Mouse (Mus musculus) adrenal gland, postnatal 25 days (tissue): Measurements from ENCODE around the gene Tesmin. TPM values are rescaled to one million over a fixed set of nuclear protein-coding genes. Genes with fewer than 3 reads are reported as not detected.

Experiments used
- DNase-seq: peaks from one replicate; pipeline ENCODE4 v3.0.0; 2021; ENCODE audit warnings: mixed read lengths
- total RNA-seq: library from RNA; stranded (reverse); gene quantifications from 2 replicates; pipeline ENCODE4 v1.2.3, GENCODE M21; 2021

Tesmin gene
- total RNA-seq, 1 experiment from 2014 or later = 0.97 TPM

- no peak for DNase-seq
Observed at GRCm38 (mm10) chr19:3394216-3394615, 5.6 kb downstream of the Tesmin start.

DNA sequence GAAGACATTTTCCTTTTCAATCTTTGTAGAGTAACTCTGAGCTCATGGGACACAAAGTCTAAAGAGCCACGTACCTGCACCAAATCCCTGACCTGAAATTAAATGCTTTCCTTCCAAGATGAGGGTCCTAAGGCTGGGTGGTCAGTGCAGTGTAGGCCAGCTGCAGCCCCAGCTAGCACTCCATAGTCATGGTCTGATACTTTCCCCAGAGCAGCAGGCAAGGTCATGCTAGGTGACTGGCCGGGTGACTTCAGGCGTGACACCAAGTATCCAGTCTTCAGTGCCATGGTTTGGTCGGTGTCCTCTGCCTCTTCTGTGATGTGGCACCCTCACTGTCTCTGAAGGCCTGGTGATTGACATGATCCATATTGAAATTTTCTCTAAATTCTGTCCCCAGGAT, 11.4 kb downstream of the Tesmin start:
- no peak for DNase-seq

DNA sequence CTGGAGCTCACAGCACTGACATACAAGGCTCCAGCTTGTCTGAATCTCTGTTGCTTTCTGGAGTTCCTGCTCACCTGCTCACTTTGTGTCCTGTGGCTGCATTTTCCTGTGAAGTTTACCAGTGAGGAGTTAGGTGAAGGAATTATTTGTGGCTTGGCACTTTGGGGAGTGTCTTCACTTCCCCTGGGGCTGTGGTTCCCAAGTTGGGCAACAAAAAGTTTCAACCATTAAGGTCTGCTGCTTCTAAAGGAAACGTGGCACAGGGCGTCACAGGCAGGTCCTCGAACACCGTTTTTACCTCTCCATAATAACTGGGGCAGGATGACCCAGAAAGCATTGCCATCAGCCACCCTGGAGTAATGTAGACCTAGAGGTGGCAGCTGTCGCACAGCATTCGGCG, 12.8 kb downstream of the Tesmin start:
- DNase-seq = no peak

DNA sequence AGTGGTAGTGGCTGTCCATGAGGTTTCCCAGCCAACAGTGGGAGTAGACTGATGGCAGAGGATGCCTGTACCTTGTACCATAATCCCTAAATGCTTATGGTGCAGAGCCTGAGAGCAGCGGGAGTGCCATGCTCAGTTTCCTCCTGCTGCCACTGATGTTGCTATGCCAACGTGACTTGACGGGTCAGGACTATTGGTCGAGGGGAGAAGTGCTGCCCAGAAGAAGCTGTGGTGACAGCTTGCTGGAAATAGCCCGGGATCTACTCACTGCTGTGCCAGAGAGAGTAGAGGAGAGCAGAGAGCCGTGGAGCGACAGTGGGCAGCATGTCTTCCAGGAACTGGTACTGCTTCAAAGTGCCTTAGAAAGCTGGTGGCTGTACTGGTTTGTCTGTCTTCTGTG, 13.3 kb downstream of the Tesmin start:
- no peak for DNase-seq

DNA sequence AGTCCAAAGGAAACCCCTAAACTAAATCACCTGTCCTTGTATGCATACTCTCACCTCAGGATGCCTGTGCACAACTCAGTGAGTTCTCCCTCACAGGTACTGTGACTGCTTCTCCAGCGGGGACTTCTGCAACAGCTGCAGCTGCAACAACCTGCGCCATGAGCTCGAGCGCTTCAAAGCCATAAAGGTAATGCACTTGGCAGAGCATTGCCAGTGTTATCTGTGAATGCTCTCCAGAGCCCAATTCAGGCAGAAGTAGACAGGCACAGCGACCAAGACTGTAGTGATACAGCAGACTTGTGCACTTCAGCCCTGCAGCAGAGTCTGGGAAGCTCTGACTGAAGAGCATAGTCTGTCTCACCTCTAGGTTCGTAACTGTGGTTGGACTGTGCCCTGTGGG, 13.7 kb downstream of the Tesmin start:
- DNase-seq = no peak

DNA sequence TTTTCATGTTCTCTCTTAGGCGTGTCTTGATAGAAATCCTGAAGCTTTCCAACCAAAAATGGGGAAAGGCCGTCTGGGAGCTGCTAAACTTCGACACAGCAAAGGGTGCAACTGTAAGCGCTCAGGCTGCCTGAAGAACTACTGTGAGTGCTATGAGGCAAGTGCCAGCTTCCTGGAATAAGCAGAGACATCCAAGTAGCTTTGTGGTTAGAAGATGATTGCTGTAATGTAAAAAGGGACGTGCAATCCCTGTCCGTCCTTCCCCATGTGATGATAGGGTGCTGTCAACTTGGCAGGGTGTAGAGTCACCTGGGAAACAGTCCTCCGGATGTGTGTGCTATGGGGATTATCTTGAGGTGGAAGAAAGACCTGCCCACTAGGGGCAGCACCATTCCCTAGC, 15.4 kb downstream of the Tesmin start:
- DNase-seq = no peak

- no peak for DNase-seq
Observed at GRCm38 (mm10) chr19:3405531-3406281, 17.0 kb downstream of the Tesmin start.

- DNase-seq = peak; percentile 46
Observed at GRCm38 (mm10) chr19:3414268-3414733, 25.6 kb downstream of the Tesmin start, which contains the start of gene Gal. Gene Gal (minus strand): TSS chr19:3414544.

GRCm38 (mm10) chr19:3419251-3419650, 30.6 kb downstream of the Tesmin start:
- DNase-seq = peak; percentile 42

GRCm38 (mm10) chr19:3422488-3422887, 33.8 kb downstream of the Tesmin start:
- DNase-seq = no peak

GRCm38 (mm10) chr19:3422981-3423380, 34.3 kb downstream of the Tesmin start:
- no peak for DNase-seq

- DNase-seq = no peak
Observed at GRCm38 (mm10) chr19:3424214-3424613, 35.6 kb downstream of the Tesmin start.

GRCm38 (mm10) chr19:3428057-3428830, 39.6 kb downstream of the Tesmin start:
- DNase-seq = no peak

DNA sequence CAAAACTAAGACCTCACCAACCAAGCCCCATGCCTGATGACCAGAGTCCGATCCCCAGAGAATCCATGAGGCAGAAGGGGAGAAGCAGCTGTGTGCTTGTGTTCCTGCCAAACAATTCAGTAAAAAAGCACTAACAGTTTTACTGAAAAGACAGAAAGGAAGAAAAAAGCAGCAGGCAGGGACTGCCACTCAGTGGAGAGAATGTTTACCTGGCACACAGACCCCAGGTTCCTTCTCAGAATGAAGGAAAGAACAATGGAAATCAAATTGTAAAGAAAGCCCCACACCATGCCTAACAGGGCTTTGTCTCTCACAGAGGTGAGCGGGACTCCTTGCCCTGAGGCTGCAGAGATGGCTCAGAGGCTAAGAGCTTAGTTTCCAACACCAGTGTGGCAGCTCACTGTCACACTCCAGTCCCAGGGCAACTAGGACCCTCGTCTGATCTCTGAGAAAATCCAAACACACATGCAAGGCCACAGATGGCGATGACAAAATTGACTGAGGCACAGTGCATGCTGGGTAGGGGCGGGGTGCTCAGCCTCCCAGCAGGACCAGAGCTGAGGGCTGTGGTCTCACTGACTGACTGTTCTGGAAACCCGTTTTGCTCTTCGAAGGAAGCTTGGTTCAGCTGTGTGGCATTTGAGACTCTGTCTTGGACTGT, 40.6 kb downstream of the Tesmin start:
- no peak for DNase-seq

GRCm38 (mm10) chr19:3431066-3431465, 42.4 kb downstream of the Tesmin start:
- no peak for DNase-seq

DNA sequence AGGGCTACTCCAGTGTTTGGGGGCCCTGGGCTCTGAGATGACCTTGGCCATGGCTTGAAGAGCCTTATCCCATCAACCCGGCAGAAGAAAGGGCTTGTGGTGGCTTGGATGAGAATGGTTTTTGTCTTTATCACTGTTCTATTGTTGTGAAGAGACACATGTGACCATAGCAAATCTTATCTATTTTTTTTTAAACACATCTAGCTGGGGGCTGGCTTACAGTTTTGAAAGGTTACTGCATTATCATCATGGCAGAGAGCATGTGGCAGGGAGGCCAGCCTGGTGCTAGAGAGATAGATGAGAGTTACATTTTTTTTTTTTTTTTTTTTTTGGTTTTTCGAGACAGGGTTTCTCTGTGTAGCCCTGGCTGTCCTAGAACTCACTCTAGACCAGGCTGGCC, 43.3 kb downstream of the Tesmin start:
- no peak for DNase-seq

DNA sequence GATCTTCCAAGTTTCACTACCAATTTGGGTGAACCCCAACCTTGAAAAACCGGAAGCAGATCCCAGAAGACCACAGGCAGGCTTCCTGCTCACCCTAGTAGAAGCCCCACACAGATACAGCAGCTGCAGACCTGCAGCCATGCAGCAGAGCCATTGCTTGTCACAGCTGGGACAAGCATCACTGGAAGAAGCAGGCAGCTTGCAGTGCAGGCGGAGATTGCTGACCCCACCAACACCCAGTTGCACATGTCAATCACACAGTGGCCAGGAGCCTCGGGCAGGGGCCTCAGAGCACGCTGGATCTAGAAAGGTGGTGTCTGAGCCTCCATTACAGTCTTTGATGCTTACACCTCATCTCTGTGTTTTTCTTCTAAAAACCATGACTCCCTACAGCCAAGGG, 45.5 kb downstream of the Tesmin start:
- DNase-seq = no peak

GRCm38 (mm10) chr19:3434641-3435040, 46.0 kb downstream of the Tesmin start:
- no peak for DNase-seq

GRCm38 (mm10) chr19:3435824-3436223, 47.2 kb downstream of the Tesmin start:
- DNase-seq = no peak

GRCm38 (mm10) chr19:3436840-3437239, 48.2 kb downstream of the Tesmin start:
- peak; percentile 31 for DNase-seq

DNA sequence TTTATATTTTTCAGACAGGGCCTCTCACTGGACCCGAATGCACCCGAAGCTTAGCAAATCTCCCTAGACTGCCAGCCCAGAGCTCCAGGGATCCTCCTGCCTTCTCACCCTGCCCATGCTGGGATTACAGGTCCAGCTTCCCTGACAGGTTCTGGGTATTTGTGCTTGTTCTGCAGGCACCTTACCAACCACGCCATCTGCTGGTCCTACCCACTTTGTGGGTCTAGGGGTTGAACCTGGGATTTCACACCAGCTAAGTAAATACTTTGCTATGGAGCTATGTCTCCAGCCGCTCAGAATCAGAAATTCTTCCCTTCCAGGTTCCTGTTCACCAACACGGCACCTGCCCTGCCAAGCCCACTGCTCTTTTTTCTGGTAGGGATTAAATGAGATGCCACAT, 49.3 kb downstream of the Tesmin start:
- DNase-seq = no peak

- DNase-seq = no peak
Observed at GRCm38 (mm10) chr19:3440667-3441066, 52.0 kb downstream of the Tesmin start.

DNA sequence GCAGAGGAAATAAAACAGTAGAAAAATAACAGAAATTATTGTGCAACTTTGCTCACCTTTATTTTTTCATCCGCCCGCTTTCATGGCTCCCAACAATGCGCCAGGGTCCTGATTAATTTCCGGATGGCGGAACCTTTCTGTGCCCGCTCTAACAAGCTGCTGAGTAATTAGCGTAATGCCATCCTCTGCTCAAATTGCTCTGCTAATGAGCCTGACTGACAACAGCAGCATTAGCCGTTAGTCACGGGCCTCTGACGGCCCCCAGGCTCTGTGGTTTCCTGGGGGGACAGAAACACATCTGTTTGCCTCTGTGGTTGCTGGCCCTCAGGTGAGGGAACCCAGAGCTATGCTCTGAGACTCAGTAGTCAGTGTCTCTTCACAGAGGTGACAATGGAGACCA, 52.4 kb downstream of the Tesmin start:
- no peak for DNase-seq
